Mouse (Mus musculus) small intestine, adult 2 months (tissue): ENCODE results near the gene Cgnl1. TPM values are rescaled to one million over a fixed set of nuclear protein-coding genes. Genes with fewer than 3 reads are reported as not detected.
"Not testable (repeated sequence)": the region's sequence is repeated elsewhere in the genome, so short reads cannot be mapped to it uniquely, and the experiment has no call there.

Experiments used
- H3K27ac ChIP-seq: fragments of 200-500 bp; 2 replicates; pipeline ENCODE4 v1.5.1; 2012; ENCODE audit warnings: low read depth, low read length, control low read depth, inconsistent platforms; ENCODE audit not compliant: insufficient read depth
- H3K27me3 ChIP-seq: fragments of 200-500 bp; 2 replicates; pipeline ENCODE4 v1.6.1; 2012; ENCODE audit warnings: mild to moderate bottlenecking, moderate library complexity, low read length, inconsistent platforms; ENCODE audit not compliant: control insufficient read depth, insufficient read depth
- H3K36me3 ChIP-seq: fragments of 200-500 bp; 2 replicates; pipeline ENCODE4 v1.6.1; 2012; ENCODE audit warnings: mild to moderate bottlenecking, low read length, control low read depth, inconsistent platforms; ENCODE audit not compliant: control insufficient read depth, insufficient read depth
- H3K4me1 ChIP-seq: fragments of 200-500 bp; 2 replicates; pipeline ENCODE4 v1.6.1; 2012; ENCODE audit warnings: low read length, inconsistent platforms, mixed read lengths; ENCODE audit not compliant: control insufficient read depth, insufficient read depth, insufficient read length
- H3K4me3 ChIP-seq: fragments of 200-500 bp; 2 replicates; pipeline ENCODE4 v1.5.1; 2012; ENCODE audit warnings: low read depth, mild to moderate bottlenecking, control low read depth, inconsistent platforms, low read length, moderate library complexity
- CTCF ChIP-seq: fragments of 200-500 bp; IDR thresholded peaks from 2 replicates; pipeline ENCODE4 v1.5.1; 2012; ENCODE audit warnings: low read depth, mild to moderate bottlenecking, control low read depth, inconsistent platforms, low read length, moderate library complexity, mixed read lengths; ENCODE audit not compliant: insufficient replicate concordance, insufficient read length; ENCODE audit errors: extremely low read depth
- POLR2A ChIP-seq: fragments of 200-500 bp; IDR thresholded peaks from 2 replicates; pipeline ENCODE4 v1.6.1; 2012; ENCODE audit warnings: low read depth, mild to moderate bottlenecking, control low read depth, inconsistent platforms, low read length, moderate library complexity
- WGBS: fragments of 180-500 bp; shearing (Covaris S2); methylation state at CpG from one replicate; pipeline ENCODE4 v1.1.7; 2018; 5-methylcytosine and 5-hydroxymethylcytosine counted together
- polyA plus RNA-seq: library from polyadenylated mRNA; depleted of rRNA; stranded (reverse); fragments of >200 nt; gene quantifications from 2 replicates; pipeline ENCODE4 v1.2.3, GENCODE M21; 2012

The Cgnl1 gene
- polyA plus RNA-seq, 1 experiment: 1.0 TPM

DNA sequence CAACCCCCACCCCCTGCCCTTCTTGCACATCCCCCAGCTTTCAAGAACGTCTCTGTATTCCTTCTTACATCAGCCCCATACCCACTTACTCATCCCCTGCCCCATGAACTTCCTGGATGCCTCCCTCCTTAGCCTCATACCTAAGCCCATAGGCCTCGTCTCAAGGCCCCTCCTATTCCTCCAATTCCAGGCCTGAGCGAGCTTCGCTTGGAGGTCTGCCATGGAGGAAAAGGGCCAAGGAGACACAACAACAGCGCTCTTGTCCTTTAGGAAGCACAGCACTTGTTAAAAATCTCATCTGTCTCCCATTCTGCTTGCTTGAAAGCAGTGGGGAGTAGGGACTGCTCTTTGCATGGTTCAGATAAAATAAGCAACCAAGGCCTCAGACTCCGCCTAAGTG is 143.1 kb downstream of the Cgnl1 start:
- no peaks in the 10 kb centered on the region for H3K4me1 ChIP-seq
- no peak overlapping the region for H3K27ac ChIP-seq
- H3K36me3 ChIP-seq: no peaks in the 10 kb centered on the region
- TF ChIP-seq CTCF (no peak), POLR2A (no peak)
- H3K27me3 ChIP-seq: no peaks in the 10 kb centered on the region
- 85% methylated on average over 6 of the region's 6 CpGs for WGBS
- no peak overlapping the region for H3K4me3 ChIP-seq

DNA sequence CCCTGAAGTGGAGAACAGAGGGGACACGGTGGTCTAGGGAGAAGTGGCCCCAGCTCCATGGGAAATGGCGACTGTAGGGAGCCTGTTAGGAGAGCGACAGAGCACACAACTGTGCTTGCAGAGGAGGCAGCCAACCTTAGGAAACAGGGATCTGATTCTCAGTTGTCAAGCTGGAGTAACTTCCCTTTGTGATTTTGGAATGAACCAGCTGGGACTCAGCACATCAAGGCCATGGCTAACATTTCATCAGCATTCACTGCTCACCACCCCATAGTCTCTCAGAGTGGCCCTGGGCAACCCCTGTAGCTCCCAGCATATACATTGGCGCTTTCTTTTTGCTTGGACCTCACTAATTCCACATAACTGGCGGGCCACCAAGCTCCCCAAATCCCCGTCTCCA is 145.4 kb downstream of the Cgnl1 start:
- H3K36me3 ChIP-seq: no peaks in the 10 kb centered on the region
- no peaks in the 10 kb centered on the region for H3K27me3 ChIP-seq
- TF ChIP-seq POLR2A (no peak), CTCF (no peak)
- WGBS: 90% methylated on average over 6 of the region's 6 CpGs
- H3K27ac ChIP-seq: no peak overlapping the region
- H3K4me1 ChIP-seq: no peaks in the 10 kb centered on the region
- no peak overlapping the region for H3K4me3 ChIP-seq

DNA sequence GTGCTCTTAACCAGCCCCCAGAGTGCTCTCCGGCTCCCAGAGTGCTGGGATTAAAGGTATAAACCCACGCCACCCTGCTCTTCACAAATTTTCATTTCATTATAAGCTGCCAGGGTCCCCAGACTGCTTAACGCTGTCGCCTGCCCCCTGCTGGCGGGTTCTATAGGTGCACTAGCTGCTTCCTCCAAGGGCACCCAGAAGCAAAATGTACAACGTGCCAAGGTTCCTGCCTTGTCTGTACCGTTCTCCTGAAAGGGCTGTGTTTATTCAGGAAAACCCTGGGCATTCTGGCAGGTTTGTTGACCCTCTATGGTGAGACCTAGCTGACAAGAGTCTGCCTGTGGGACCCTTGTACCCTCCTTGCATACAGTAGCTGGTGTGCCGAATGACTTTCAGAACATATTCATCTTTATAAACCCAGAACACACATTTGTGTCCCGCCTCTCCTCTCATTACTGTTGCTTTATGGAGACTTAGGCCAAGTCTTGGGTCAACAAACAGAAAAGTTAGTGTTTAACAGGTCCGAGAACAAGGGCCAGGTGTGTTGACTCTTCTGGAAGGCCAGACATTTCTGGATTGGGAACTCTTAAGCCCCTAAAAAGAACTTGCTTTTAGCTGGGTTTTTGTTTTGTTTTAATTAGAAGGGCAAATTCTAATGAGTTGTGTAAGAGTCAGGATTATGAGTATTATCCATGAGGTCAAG is 146.5 kb downstream of the Cgnl1 start:
- H3K4me3 ChIP-seq: no peak overlapping the region
- no peak overlapping the region for H3K27ac ChIP-seq
- H3K36me3 ChIP-seq: no peaks in the 10 kb centered on the region
- no peaks in the 10 kb centered on the region for H3K4me1 ChIP-seq
- TF ChIP-seq POLR2A (no peak), CTCF (peak; percentile 64; the same call in 1 of the 2 replicates)
- WGBS: 25% methylated on average over 10 of the region's 10 CpGs
- no peaks in the 10 kb centered on the region for H3K27me3 ChIP-seq

DNA sequence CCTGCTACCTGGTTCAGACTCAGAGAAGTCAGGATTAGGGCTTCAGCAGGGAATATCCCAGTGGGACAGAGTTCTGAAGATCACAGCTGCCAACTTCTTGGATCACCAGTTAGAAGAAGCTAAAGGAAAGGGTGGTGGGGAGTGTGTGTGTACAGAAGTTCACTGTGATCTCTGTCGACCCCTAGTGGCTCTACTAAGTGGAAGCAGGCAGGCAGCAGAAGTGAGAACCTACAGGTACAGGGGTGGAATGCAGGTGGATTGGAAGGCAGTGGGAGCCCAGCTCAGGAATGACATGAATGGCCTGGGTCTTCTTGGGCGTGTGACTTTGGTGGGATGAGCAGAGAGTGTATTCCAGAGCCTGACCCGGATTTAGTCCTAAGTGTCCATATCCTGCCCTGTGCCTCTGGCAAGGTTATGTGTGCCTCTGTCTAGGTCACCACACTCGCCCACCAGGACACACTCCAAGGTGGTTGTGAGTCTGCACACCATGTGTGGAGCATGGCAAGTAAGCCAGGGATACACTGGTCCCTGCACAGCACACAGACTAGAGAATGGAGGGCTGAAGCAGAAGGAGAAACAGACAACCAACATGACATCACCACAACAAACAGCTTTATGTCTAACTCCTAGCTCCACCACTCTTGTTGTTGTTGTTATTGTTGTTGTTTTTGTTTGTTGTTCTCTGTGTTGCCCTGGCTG is 147.4 kb downstream of the Cgnl1 start:
- 36% methylated on average over 4 of the region's 4 CpGs for WGBS
- TF ChIP-seq POLR2A: no peak
- peak; percentile 70; the same call in 1 of the 2 replicates for TF ChIP-seq CTCF
- no peak overlapping the region for H3K4me3 ChIP-seq
- H3K27ac ChIP-seq: no peak overlapping the region
- H3K36me3 ChIP-seq: no peaks in the 10 kb centered on the region
- no peaks in the 10 kb centered on the region for H3K4me1 ChIP-seq
- H3K27me3 ChIP-seq: no peaks in the 10 kb centered on the region

DNA sequence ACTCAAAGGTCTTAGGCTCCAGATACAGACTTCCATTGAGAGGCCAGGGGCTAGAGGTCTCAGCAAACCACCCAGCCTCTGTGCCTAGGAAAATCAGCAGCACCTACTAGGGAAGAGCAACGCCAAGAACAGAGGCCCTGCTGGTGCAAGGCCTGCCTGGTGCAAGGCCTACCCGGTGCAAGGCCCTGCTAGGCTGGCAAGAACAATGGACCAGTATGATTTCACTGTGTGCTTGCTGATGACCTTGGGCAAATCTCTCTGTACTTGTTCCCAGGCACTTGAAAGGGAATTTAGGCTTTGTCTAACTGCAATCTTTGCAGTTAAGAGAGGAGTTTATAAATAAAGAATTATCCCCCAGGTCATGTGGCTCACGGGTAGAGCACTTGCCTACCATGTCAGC is 148.8 kb downstream of the Cgnl1 start:
- Histone ChIP-seq H3K27me3 (no peaks in the 10 kb centered on the region), H3K4me1 (no peaks in the 10 kb centered on the region), H3K36me3 (no peaks in the 10 kb centered on the region), H3K4me3 (no peak overlapping the region), H3K27ac (no peak overlapping the region)
- TF ChIP-seq CTCF (no peak), POLR2A (no peak)
- 77% methylated on average over 3 of the region's 3 CpGs for WGBS

DNA sequence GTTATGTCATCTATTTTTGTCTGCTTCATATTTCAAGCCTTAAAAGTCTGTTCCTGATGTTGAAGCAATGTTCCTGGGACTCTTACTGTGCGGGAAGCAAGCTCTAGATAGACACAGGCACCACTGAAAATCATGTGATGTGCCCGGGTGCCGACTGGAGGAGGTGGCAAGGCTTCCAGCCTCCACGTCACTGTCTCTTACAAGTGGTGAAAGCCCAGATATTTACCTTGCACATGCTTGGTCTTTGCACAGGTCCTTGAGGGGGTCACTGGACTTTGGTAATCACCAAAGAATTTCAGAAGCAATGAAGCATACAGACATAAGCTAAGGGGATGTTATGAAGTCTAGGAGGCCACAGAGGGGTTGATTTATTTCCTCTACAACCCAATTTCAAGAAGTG is 149.4 kb downstream of the Cgnl1 start:
- Histone ChIP-seq H3K27ac (no peak overlapping the region), H3K4me3 (no peak overlapping the region), H3K36me3 (no peaks in the 10 kb centered on the region), H3K27me3 (no peaks in the 10 kb centered on the region), H3K4me1 (no peaks in the 10 kb centered on the region)
- 90% methylated on average over 4 of the region's 4 CpGs for WGBS
- TF ChIP-seq POLR2A: no peak
- TF ChIP-seq CTCF: no peak

DNA sequence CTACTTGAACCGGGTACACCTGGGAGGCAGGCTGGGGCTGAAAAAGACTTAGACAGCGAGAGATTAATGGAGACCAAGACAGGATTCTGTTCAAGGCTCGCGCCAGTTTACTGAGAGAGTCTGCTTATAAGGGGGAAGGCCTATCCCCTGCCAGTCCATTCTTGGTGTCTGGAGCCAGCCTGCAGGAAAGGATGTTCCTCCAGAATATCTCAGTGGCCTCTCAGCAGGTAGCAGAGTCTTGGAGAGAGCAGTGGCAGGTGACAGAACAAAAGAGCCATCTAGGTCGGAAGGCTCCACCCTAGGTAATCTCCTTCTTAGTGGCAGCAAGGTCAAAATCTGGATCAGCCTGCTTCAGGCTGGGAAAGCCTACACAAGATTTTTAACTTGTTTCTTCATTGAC is 151.3 kb downstream of the Cgnl1 start:
- not testable (repeated sequence) for H3K4me1 ChIP-seq, H3K27ac ChIP-seq, H3K4me3 ChIP-seq, H3K27me3 ChIP-seq, H3K36me3 ChIP-seq
- 87% methylated on average over 5 of the region's 5 CpGs for WGBS
